Mouse (Mus musculus) ZHBTc4 (cell line): ENCODE measurements at regions not wholly inside any gene's neighbourhood (a gene's known extent, or its start where the extent isn't known, plus 50 kb on each side); places are given as distances from the start of the nearest gene placed in this dataset.
A peak's percentile ranks its signal among the peaks of the same experiment; 100 is the strongest.

Source experiments
- DNase-seq: peaks from one replicate; pipeline ENCODE4 v3.0.0-alpha.2; 2011; ENCODE audit warnings: low read depth, low spot score

DNA sequence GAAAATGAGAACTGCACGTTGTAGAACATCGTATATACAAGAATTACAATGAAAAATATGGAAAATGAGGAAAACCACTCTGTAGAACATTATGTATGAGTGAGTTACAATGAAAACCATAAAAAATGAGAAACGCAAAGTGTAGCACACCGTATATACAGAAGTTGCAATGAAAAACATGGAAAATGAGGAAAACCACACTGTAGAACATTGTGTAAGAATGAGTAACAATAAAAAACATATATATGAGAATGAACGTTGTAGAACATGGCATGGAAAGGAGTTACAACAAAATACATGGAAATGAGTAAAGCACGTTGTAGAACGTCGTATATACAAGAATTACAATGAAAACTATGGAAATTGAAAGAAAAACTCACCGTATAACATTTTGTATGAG is 378.6 kb downstream of the Gm3376 start:
- DNase-seq: peak; percentile 60

DNA sequence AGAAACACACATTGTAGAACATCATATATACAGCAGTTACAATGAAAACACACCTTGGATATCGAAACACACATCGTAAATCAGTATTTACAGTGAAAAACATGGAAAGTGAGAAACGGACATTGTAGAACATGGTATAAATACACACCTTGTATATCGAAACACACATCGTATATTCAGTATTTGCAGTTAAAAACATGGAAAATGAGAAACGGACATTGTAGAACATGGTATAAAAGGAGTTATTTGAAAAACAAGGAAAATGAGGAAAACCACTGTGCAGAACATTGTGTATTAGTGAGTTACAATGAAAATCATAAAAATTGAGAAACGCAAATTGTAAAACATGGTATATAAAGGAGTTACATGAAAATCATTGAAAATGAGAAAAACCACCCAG is 379.2 kb downstream of the Gm3376 start:
- DNase-seq: peak; percentile 1

DNA sequence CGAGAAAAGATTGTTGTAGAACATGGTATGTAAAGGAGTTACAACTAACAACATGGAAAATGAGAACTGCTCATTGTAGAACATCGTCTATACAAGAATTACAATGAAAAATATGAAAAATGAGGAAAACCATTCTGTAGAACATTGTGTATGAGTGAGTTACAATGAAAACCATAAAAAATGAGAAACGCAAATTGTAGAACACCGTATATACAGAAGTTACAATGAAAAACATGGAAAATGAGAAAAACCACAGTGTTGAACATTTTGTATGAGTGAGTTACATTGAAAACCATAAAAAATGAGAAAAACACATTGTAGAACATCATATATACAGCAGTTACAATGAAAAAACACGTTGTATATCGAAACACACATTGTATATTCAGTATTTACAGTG is 381.5 kb downstream of the Gm3376 start:
- DNase-seq: peak; percentile 2

DNA sequence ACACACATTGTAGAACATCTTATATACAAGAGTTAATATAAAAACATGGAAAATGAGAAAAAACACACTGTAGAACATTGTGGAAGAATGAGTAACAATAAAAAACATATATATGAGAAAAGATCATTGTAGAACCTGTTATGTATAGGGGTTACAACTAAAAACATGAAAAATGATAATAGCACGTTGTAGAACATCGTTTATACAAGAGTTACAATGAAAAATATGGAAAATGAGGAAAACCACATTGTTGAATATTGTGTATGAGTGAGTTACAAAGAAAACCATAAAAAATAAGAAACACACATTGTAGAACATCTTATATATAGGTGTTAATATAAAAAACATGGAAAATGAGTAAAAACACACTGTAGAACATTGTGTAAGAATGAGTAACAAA is 388.9 kb downstream of the Gm3376 start:
- DNase-seq: peak; percentile 1
